ENCODE assay signal across 19 mouse cellular contexts in genomic region chr6:37063266-37063665, GRCm38 (mm10).
DNase-seq lines count a peak whose midpoint lies in the region; ATAC-seq and TF ChIP-seq lines count a peak whose summit lies in the region.
"Had no signal": no experiment of that assay in that cellular context is flagged by ENCODE, and none has a peak within 500 bp of the region (broad histone marks: within the 10 kb centered on the region; RNA-seq: fewer than 3 reads in every experiment).

No protein-coding gene starts in this region.

- H3K4me1 ChIP-seq in heart, embryonic 15.5 days (replicated peaks), result 0 out of 2 replicates have a peak, but pooled peaks cover 9% of the 10 kb centered on the region
- H3K4me1 ChIP-seq in megakaryocyte, embryonic 14.5 days, result peaks cover 51% of the 10 kb centered on the region
- H3K4me1 ChIP-seq in thymus, adult 2 months (replicated peaks; ENCODE audit: control insufficient read depth, insufficient read depth, low read length), result no peaks in the 10 kb centered on the region

- H3K27me3 ChIP-seq in heart, embryonic 15.5 days, result no peaks in the 10 kb centered on the region
- H3K27me3 ChIP-seq in megakaryocyte, embryonic 14.5 days (replicated peaks), result no peaks in the 10 kb centered on the region
- no peaks in the 10 kb centered on the region for H3K27me3 ChIP-seq in thymus, adult 2 months (ENCODE audit: control insufficient read depth, insufficient read depth, low read length)
- H3K27me3 ChIP-seq: CH12.LX; embryonic facial prominence, embryonic 12.5 days had no signal

- TF ChIP-seq POLR2A in thymus, adult 2 months (IDR thresholded peaks at IDR 0.05; ENCODE audit: control insufficient read depth, extremely low read depth, insufficient read depth, low read length, poor library complexity), result no peak

- H3K4me2 ChIP-seq in heart, embryonic 15.5 days, result no peak overlapping the region
- H3K4me2 ChIP-seq: embryonic facial prominence, embryonic 12.5 days had no signal

- H3K9me3 ChIP-seq in heart, embryonic 15.5 days (replicated peaks), result no peaks in the 10 kb centered on the region
- H3K9me3 ChIP-seq in megakaryocyte, embryonic 14.5 days, result no peaks in the 10 kb centered on the region
- H3K9me3 ChIP-seq: embryonic facial prominence, embryonic 12.5 days had no signal

- H3K36me3 ChIP-seq in heart, embryonic 15.5 days, result no peaks in the 10 kb centered on the region
- no peaks in the 10 kb centered on the region for H3K36me3 ChIP-seq in megakaryocyte, embryonic 14.5 days (replicated peaks; ENCODE audit: low read length)
- no peaks in the 10 kb centered on the region for H3K36me3 ChIP-seq in thymus, adult 2 months (ENCODE audit: control insufficient read depth, insufficient read depth, low read length)
- H3K36me3 ChIP-seq: embryonic facial prominence, embryonic 12.5 days had no signal

- DNase-seq in adrenal gland, adult 2 months, result peak; percentile 26
- no peak for DNase-seq in adrenal gland, postnatal 10 days
- DNase-seq in heart, adult 9 months (ENCODE audit: low spot score in 2 of 2), result no peak
- DNase-seq in ovary, postnatal 36 days (ENCODE audit: low spot score), result no peak
- no peak for DNase-seq in thymus, adult 2 months
- DNase-seq: adrenal gland, postnatal 25 days; cerebellum, adult 8-10 months; gastrocnemius, adult 2 months; kidney, adult 11 months; layer of hippocampus, postnatal 36 days; right cerebral cortex, postnatal 14 days had no signal

- H3K27ac ChIP-seq in heart, embryonic 15.5 days, result peak overlapping the region; percentile 29
- no peak overlapping the region for H3K27ac ChIP-seq in thymus, adult 2 months (ENCODE audit: control insufficient read depth, insufficient read depth, low read length)
- H3K27ac ChIP-seq: embryonic facial prominence, embryonic 12.5 days; gastrocnemius, adult 2 months; kidney, postnatal 0 days had no signal

- H3K9ac ChIP-seq in heart, embryonic 15.5 days, result no peak overlapping the region
- H3K9ac ChIP-seq: embryonic facial prominence, embryonic 12.5 days had no signal

- no peak for TF ChIP-seq CTCF in thymus, adult 2 months (IDR thresholded peaks at IDR 0.05; ENCODE audit: borderline replicate concordance, control insufficient read depth, extremely low read depth, insufficient read depth, low read length, poor library complexity)

- 81% methylated on average over 7 of the region's 7 CpGs for WGBS in heart, embryonic 15.5 days
- WGBS in thymus, adult 2 months, result 93% methylated on average over 7 of the region's 7 CpGs

- no peak overlapping the region for H3K4me3 ChIP-seq in heart, embryonic 15.5 days
- H3K4me3 ChIP-seq in megakaryocyte, embryonic 14.5 days (replicated peaks), result peak overlapping the region; percentile 76
- H3K4me3 ChIP-seq in thymus, adult 2 months (ENCODE audit: control insufficient read depth, insufficient read depth, low read length), result no peak overlapping the region
- H3K4me3 ChIP-seq: embryonic facial prominence, embryonic 12.5 days; gastrocnemius, adult 2 months had no signal

- no peak for ATAC-seq in heart, embryonic 15.5 days (replicated peaks; ENCODE audit: insufficient number of reproducible peaks, insufficient read depth, low FRiP score, low read depth)
- ATAC-seq in megakaryocyte, adult 5-6 weeks (ENCODE audit: poor library complexity, severe bottlenecking), result no peak
- ATAC-seq: forebrain, embryonic 16.5 days; hindbrain, embryonic 16.5 days had no signal
